Mouse (Mus musculus): ENCODE measurements around the gene Cryge.
A peak's percentile ranks its signal among the peaks of the same experiment; 100 is the strongest.

Gene Cryge

GRCm38 (mm10) chr1:65012726-65013125 is 38.2 kb downstream of the Cryge start:
- no peak for DNase-seq (ENCODE audit: low read depth, low spot score)

GRCm38 (mm10) chr1:65010153-65010552 is 40.8 kb downstream of the Cryge start:
- peak; percentile 69 for DNase-seq (ENCODE audit: low read depth, low spot score)

- no peak for DNase-seq (ENCODE audit: low read depth, low spot score)
Measured at GRCm38 (mm10) chr1:65005575-65005974, 45.4 kb downstream of the Cryge start.

GRCm38 (mm10) chr1:65004526-65004925 is 46.4 kb downstream of the Cryge start:
- DNase-seq (ENCODE audit: low read depth, low spot score): no peak

Data from retina, adult 2 months (tissue).